In genomic region chr15:30740728-30741127, GRCm38 (mm10) we compare ENCODE assay signal across 8 mouse cellular contexts.
DNase-seq lines count a peak whose midpoint lies in the region; ATAC-seq and TF ChIP-seq lines count a peak whose summit lies in the region.

No protein-coding gene starts in this region.

- H3K4me3 ChIP-seq in embryonic fibroblast, embryonic 13.5 days (ENCODE audit: insufficient read depth, low read length), result no peak overlapping the region
- H3K4me3 ChIP-seq in hindbrain, postnatal 0 days (ENCODE audit: low read length), result no peak overlapping the region

- ATAC-seq in CD4-positive, CD25-positive, alpha-beta regulatory T cell, adult 4 months, result no peak
- peak; percentile 91 for ATAC-seq in hindbrain, postnatal 0 days
- ATAC-seq in megakaryocyte progenitor cell, adult 5-6 weeks (replicated peaks; ENCODE audit: poor library complexity), result peak; percentile 84

- TF ChIP-seq CTCF in embryonic fibroblast, embryonic 13.5 days (IDR thresholded peaks at IDR 0.05; ENCODE audit: borderline replicate concordance, insufficient read depth, low read length), result peak; percentile 66; the same call in 1 of the 2 replicates
- TF ChIP-seq CTCF in hindbrain, postnatal 0 days (IDR thresholded peaks at IDR 0.05; ENCODE audit: low read depth), result peak; percentile 90

- no peak overlapping the region for H3K27ac ChIP-seq in embryonic fibroblast, embryonic 13.5 days (ENCODE audit: insufficient read depth, low read length)
- peak overlapping the region; percentile 11; the same call in 1 of the 2 replicates for H3K27ac ChIP-seq in hindbrain, postnatal 0 days

- no peaks in the 10 kb centered on the region for H3K9me3 ChIP-seq in hindbrain, postnatal 0 days (ENCODE audit: low read length)

- 10% methylated on average over 6 of the region's 6 CpGs for WGBS in hindbrain, postnatal 0 days

- no peak overlapping the region for H3K4me2 ChIP-seq in hindbrain, postnatal 0 days (ENCODE audit: low read depth, low read length)

- no peaks in the 10 kb centered on the region for H3K27me3 ChIP-seq in hindbrain, postnatal 0 days (ENCODE audit: insufficient read depth, low read length)
- no peaks in the 10 kb centered on the region for H3K27me3 ChIP-seq in splenic B cell, adult 2 months (ENCODE audit: control insufficient read depth, insufficient read depth, low read length, poor library complexity, severe bottlenecking)

- no peaks in the 10 kb centered on the region for H3K36me3 ChIP-seq in hindbrain, postnatal 0 days (ENCODE audit: insufficient read depth, low read length)
- H3K36me3 ChIP-seq in splenic B cell, adult 2 months (ENCODE audit: control insufficient read depth, insufficient read depth, low read length, poor library complexity, severe bottlenecking), result no peaks in the 10 kb centered on the region

- H3K4me1 ChIP-seq in embryonic fibroblast, embryonic 13.5 days (ENCODE audit: control insufficient read depth, insufficient read depth, low read length), result no peaks in the 10 kb centered on the region
- H3K4me1 ChIP-seq in hindbrain, postnatal 0 days (ENCODE audit: insufficient read depth, low read length), result no peaks in the 10 kb centered on the region

- no peak overlapping the region for H3K9ac ChIP-seq in hindbrain, postnatal 0 days (replicated peaks; ENCODE audit: low read length)

- peak; percentile 44 for DNase-seq in CD4-positive, CD25-positive, alpha-beta regulatory T cell, adult 2 months (ENCODE audit: low read depth, low spot score)
- peak; percentile 32 to 50 for DNase-seq in adrenal gland, postnatal 36 days
- DNase-seq in hindbrain, postnatal 0 days (ENCODE audit: low spot score), result peak; percentile 94
- DNase-seq in layer of hippocampus, postnatal 36 days, result peak; percentile 68 to 69
- DNase-seq in splenic B cell, adult 2 months (ENCODE audit: low read depth, low spot score), result peak; percentile 61

- no peak for TF ChIP-seq POLR2A in embryonic fibroblast, embryonic 13.5 days (IDR thresholded peaks at IDR 0.05; ENCODE audit: low read depth, low read length)

Comparison
In these comparisons a context has a peak if more than half of its experiments do, and no peak if none do; other contexts are left out.
1. DNase-seq: peak in every context shown above with its lines; median percentile 94 in hindbrain, postnatal 0 days; 68 in layer of hippocampus, postnatal 36 days; 61 in splenic B cell, adult 2 months; 44 in CD4-positive, CD25-positive, alpha-beta regulatory T cell, adult 2 months; 41 in adrenal gland, postnatal 36 days.